Mouse (Mus musculus) spleen, postnatal 10 days (tissue): ENCODE results near the gene Stard13.
A peak's percentile ranks its signal among the peaks of the same experiment; 100 is the strongest.

ENCODE experiments used
- DNase-seq, 2 experiments: peaks; one replicate each; pipeline ENCODE4 v3.0.0; 2021 to 2022; ENCODE audit warnings: low spot score in 2 of 2

The Stard13 gene

GRCm38 (mm10) chr5:151233400-151234031 is at the start of gene Stard13:
TSS of gene Stard13 (minus strand) at chr5:151233836.
- no peak for DNase-seq

- DNase-seq = no peak
Observed at GRCm38 (mm10) chr5:151279531-151279930, 45.9 kb upstream of the Stard13 start.

GRCm38 (mm10) chr5:151277927-151278326 is 44.3 kb upstream of the Stard13 start:
- DNase-seq = no peak

GRCm38 (mm10) chr5:151275986-151276385 is 42.4 kb upstream of the Stard13 start:
- DNase-seq = no peak

GRCm38 (mm10) chr5:151274265-151274664 is 40.6 kb upstream of the Stard13 start:
- DNase-seq = no peak

- no peak for DNase-seq
Observed at GRCm38 (mm10) chr5:151270815-151271214, 37.2 kb upstream of the Stard13 start.

GRCm38 (mm10) chr5:151266896-151267634 is 33.4 kb upstream of the Stard13 start:
- DNase-seq = no peak

- no peak for DNase-seq
Observed at GRCm38 (mm10) chr5:151261558-151261957, 27.9 kb upstream of the Stard13 start.

GRCm38 (mm10) chr5:151252213-151252612 is 18.6 kb upstream of the Stard13 start:
- DNase-seq = no peak

- no peak for DNase-seq
Observed at GRCm38 (mm10) chr5:151251656-151252055, 18.0 kb upstream of the Stard13 start.

GRCm38 (mm10) chr5:151248671-151249620 is 15.3 kb upstream of the Stard13 start:
- DNase-seq = peak; percentile 7 to 40

GRCm38 (mm10) chr5:151248084-151248483 is 14.4 kb upstream of the Stard13 start:
- no peak for DNase-seq

- peak in 1 of 2 experiments; percentile 6 for DNase-seq
Observed at GRCm38 (mm10) chr5:151247115-151247875, 13.7 kb upstream of the Stard13 start.

GRCm38 (mm10) chr5:151246287-151246686 is 12.7 kb upstream of the Stard13 start:
- DNase-seq = peak in 1 of 2 experiments; percentile 40

- DNase-seq = no peak
Observed at GRCm38 (mm10) chr5:151245571-151245970, 11.9 kb upstream of the Stard13 start.

GRCm38 (mm10) chr5:151238730-151239129 is 5.1 kb upstream of the Stard13 start:
- no peak for DNase-seq

GRCm38 (mm10) chr5:151236411-151236810 is 2.8 kb upstream of the Stard13 start:
- no peak for DNase-seq

GRCm38 (mm10) chr5:151232576-151233299 is 898 bp downstream of the Stard13 start:
- DNase-seq = no peak

- no peak for DNase-seq
Observed at GRCm38 (mm10) chr5:151231861-151232260, 1.8 kb downstream of the Stard13 start.

- DNase-seq = no peak
Observed at GRCm38 (mm10) chr5:151231411-151231810, 2.2 kb downstream of the Stard13 start.

GRCm38 (mm10) chr5:151230427-151230826 is 3.2 kb downstream of the Stard13 start:
- no peak for DNase-seq
